Mouse (Mus musculus) brain, embryonic 18.5 days (tissue): ENCODE results near the gene Cmc2.

Source experiments
- DNase-seq: peaks from one replicate; pipeline ENCODE4 v3.0.0-alpha.2; 2012; ENCODE audit warnings: low read depth, low spot score

Gene Cmc2

GRCm38 (mm10) chr8:116848042-116848441, 73.2 kb downstream of the Cmc2 start:
- DNase-seq: no peak

- no peak for DNase-seq
Observed at GRCm38 (mm10) chr8:116842678-116843077, 78.6 kb downstream of the Cmc2 start.
